ENCODE assay signal across 8 mouse cellular contexts in genomic region chr7:132781850-132782249, GRCm38 (mm10). TPM values are rescaled to one million over a fixed set of nuclear protein-coding genes. Genes with fewer than 3 reads are reported as not detected.
DNase-seq lines count a peak whose midpoint lies in the region; ATAC-seq and TF ChIP-seq lines count a peak whose summit lies in the region.

No protein-coding gene starts in this region.

- H3K27me3 ChIP-seq in kidney, adult 2 months (replicated peaks; ENCODE audit: control insufficient read depth, insufficient read depth, low read length) = no peaks in the 10 kb centered on the region
- no peaks in the 10 kb centered on the region for H3K27me3 ChIP-seq in forebrain, postnatal 0 days (ENCODE audit: insufficient read depth, low read length)
- H3K27me3 ChIP-seq in midbrain, embryonic 15.5 days (replicated peaks) = no peaks in the 10 kb centered on the region

- peaks cover 62% of the 10 kb centered on the region for H3K4me1 ChIP-seq in kidney, adult 2 months (ENCODE audit: control insufficient read depth, insufficient read depth, low read length)
- H3K4me1 ChIP-seq in forebrain, postnatal 0 days (ENCODE audit: insufficient read depth) = peaks cover 22% of the 10 kb centered on the region
- peaks cover 38% of the 10 kb centered on the region for H3K4me1 ChIP-seq in midbrain, embryonic 15.5 days

- no peak overlapping the region for H3K4me3 ChIP-seq in kidney, adult 2 months (ENCODE audit: insufficient read depth, low read depth, low read length)
- no peak overlapping the region for H3K4me3 ChIP-seq in forebrain, postnatal 0 days (ENCODE audit: low read depth, low read length)
- no peak overlapping the region for H3K4me3 ChIP-seq in midbrain, embryonic 15.5 days

- H3K27ac ChIP-seq in kidney, adult 2 months (ENCODE audit: insufficient read depth, low read depth, low read length) = peak overlapping the region; percentile 7; the same call in 1 of the 2 replicates
- peak overlapping the region; percentile 59 for H3K27ac ChIP-seq in forebrain, postnatal 0 days (ENCODE audit: low read depth, low read length)
- peak overlapping the region; percentile 46 for H3K27ac ChIP-seq in midbrain, embryonic 15.5 days

- DNase-seq in kidney, adult 2 months = no peak
- no peak for DNase-seq in kidney, postnatal 4 days
- DNase-seq in cerebellum, adult 9-11 months = peak; percentile 73
- DNase-seq in forebrain, postnatal 0 days = no peak
- DNase-seq in layer of hippocampus, adult 8-10 months (ENCODE audit: low spot score in 2 of 2) = no peak
- no peak for DNase-seq in adrenal gland, postnatal 14 days
- no peak for DNase-seq in kidney, postnatal 10 days

- WGBS in kidney, adult 2 months = 50% methylated on average over 6 of the region's 6 CpGs
- 41% methylated on average over 6 of the region's 6 CpGs for WGBS in forebrain, postnatal 0 days
- WGBS in midbrain, embryonic 15.5 days = 43% methylated on average over 6 of the region's 6 CpGs

- peak; percentile 30 for ATAC-seq in forebrain, postnatal 0 days
- no peak; the same call in 1 of the 2 replicates for ATAC-seq in midbrain, embryonic 15.5 days (replicated peaks)

- no peaks in the 10 kb centered on the region; the same call in 1 of the 2 replicates for H3K36me3 ChIP-seq in kidney, adult 2 months (ENCODE audit: control insufficient read depth, insufficient read depth, low read length)
- H3K36me3 ChIP-seq in forebrain, postnatal 0 days (ENCODE audit: insufficient read depth) = peaks cover 11% of the 10 kb centered on the region; the same call in 1 of the 2 replicates
- no peaks in the 10 kb centered on the region for H3K36me3 ChIP-seq in midbrain, embryonic 15.5 days (replicated peaks)

- TF ChIP-seq POLR2A in kidney, adult 2 months (IDR thresholded peaks at IDR 0.05; ENCODE audit: low read depth, low read length) = no peak

- no peak for TF ChIP-seq CTCF in kidney, adult 2 months (conservative IDR thresholded peaks at IDR 0.05; ENCODE audit: insufficient read depth, insufficient read length, low read depth, low read length)
- no peak for TF ChIP-seq CTCF in forebrain, postnatal 0 days (IDR thresholded peaks at IDR 0.05; ENCODE audit: low read depth)

- H3K9ac ChIP-seq in forebrain, postnatal 0 days = no peak overlapping the region
- H3K9ac ChIP-seq in midbrain, embryonic 15.5 days = no peak overlapping the region

- H3K4me2 ChIP-seq in forebrain, postnatal 0 days (ENCODE audit: low read depth) = no peak overlapping the region
- no peak overlapping the region for H3K4me2 ChIP-seq in midbrain, embryonic 15.5 days

- no peaks in the 10 kb centered on the region for H3K9me3 ChIP-seq in forebrain, postnatal 0 days (ENCODE audit: low read length)
- H3K9me3 ChIP-seq in midbrain, embryonic 15.5 days = no peaks in the 10 kb centered on the region

RNA-seq across cellular contexts. Expression of gene Fam53b, which starts 31.8 kb away (rescaled TPM):
- polyA plus RNA-seq in kidney, adult 2 months (2012; rRNA removed) = 29.3 and 31.1 TPM in 2 replicates
- total RNA-seq in forebrain, postnatal 0 days (2014; rRNA removed) = 5.6 and 15.4 TPM in 2 replicates
- 5.6 and 5.8 TPM in 2 replicates for polyA plus RNA-seq in forebrain, postnatal 0 days (2015; fragmentation: Nextera tagmentation; extraction: Ambion mirVana)
- polyA plus RNA-seq in midbrain, embryonic 15.5 days (2015; fragmentation: Nextera tagmentation; extraction: Ambion mirVana) = 15.4 and 15.7 TPM in 2 replicates
- 10 to 100 TPM; 48.8 to 61.1 (median 54.6) TPM for total RNA-seq in layer of hippocampus, adult 8-10 months (2022)
- 64.8 and 65.8 TPM in 2 replicates for total RNA-seq in adrenal gland, postnatal 14 days (2021)

Comparison
In these comparisons a context has a peak if more than half of its experiments do, and no peak if none do; other contexts are left out.
1. H3K27ac ChIP-seq: peak in every context shown above with its lines; median percentile 59 in forebrain, postnatal 0 days; 46 in midbrain, embryonic 15.5 days; 7 in kidney, adult 2 months.